Mouse (Mus musculus) stomach, postnatal 0 days (tissue): ENCODE results near the gene Mier1. TPM values are rescaled to one million over a fixed set of nuclear protein-coding genes. Genes with fewer than 3 reads are reported as not detected.
A peak's percentile ranks its signal among the peaks of the same experiment; 100 is the strongest.

Experiments used
- ATAC-seq: fragments of 200-750 bp; cut with Nextera tagmentation; 2 replicates; pipeline ENCODE4 v1.8.0; 2017; ENCODE audit not compliant: low FRiP score, low TSS enrichment
- DNase-seq: peaks from one replicate; pipeline ENCODE4 v3.0.0-alpha.2; 2016; ENCODE audit warnings: low spot score
- H3K27ac ChIP-seq: fragments of 300-500 bp; sonication (generic); replicated peaks from 2 replicates; pipeline ENCODE4 v1.5.1; 2014; ENCODE audit warnings: mild to moderate bottlenecking, control low read depth
- H3K27me3 ChIP-seq: fragments of 300-500 bp; sonication (generic); 2 replicates; pipeline ENCODE4 v1.6.1; 2014; ENCODE audit warnings: low read length; ENCODE audit not compliant: control insufficient read depth, insufficient read depth
- H3K36me3 ChIP-seq: fragments of 300-500 bp; sonication (generic); 2 replicates; pipeline ENCODE4 v1.6.1; 2014; ENCODE audit warnings: low read length, mixed read lengths; ENCODE audit not compliant: control insufficient read depth, insufficient read depth
- H3K4me1 ChIP-seq: fragments of 300-500 bp; sonication (generic); replicated peaks from 2 replicates; pipeline ENCODE4 v1.6.1; 2014; ENCODE audit warnings: antibody characterized with exemption; ENCODE audit not compliant: control insufficient read depth, insufficient read depth
- H3K4me2 ChIP-seq: fragments of 300-500 bp; sonication (generic); replicated peaks from 2 replicates; pipeline ENCODE4 v1.6.1; 2014; ENCODE audit warnings: low read depth, mild to moderate bottlenecking, control low read depth, moderate library complexity
- H3K4me3 ChIP-seq: fragments of 300-500 bp; sonication (generic); 2 replicates; pipeline ENCODE4 v1.5.1; 2014; ENCODE audit warnings: low read depth, low read length, control low read depth
- H3K9ac ChIP-seq: fragments of 300-500 bp; sonication (generic); 2 replicates; pipeline ENCODE4 v1.6.1; 2014; ENCODE audit warnings: mild to moderate bottlenecking, low read length, control low read depth, mixed read lengths
- H3K9me3 ChIP-seq: fragments of 300-500 bp; sonication (generic); 2 replicates; pipeline ENCODE4 v1.6.1; 2016; ENCODE audit warnings: low read length; ENCODE audit not compliant: control insufficient read depth
- CTCF ChIP-seq: IDR thresholded peaks from 2 replicates; pipeline ENCODE4 v1.5.1; 2016; ENCODE audit warnings: antibody characterized with exemption, low read depth, mild to moderate bottlenecking, moderate library complexity
- EP300 ChIP-seq: optimal IDR thresholded peaks from 2 replicates; pipeline ENCODE3; 2016; ENCODE audit warnings: antibody characterized with exemption
- WGBS: fragments of 180-500 bp; shearing (Covaris S2); extraction: QIAGEN DNeasy Blood & Tissue Kit; methylation state at CpG from one replicate; pipeline ENCODE4 v1.1.7; 2014; 5-methylcytosine and 5-hydroxymethylcytosine counted together
- polyA plus RNA-seq: library from polyadenylated mRNA; unstranded; fragments of >200 nt; fragmentation: Nextera tagmentation; extraction: Ambion mirVana; gene quantifications from 2 replicates; pipeline ENCODE4 v1.2.1, GENCODE M21; 2015

Mier1 gene
- polyA plus RNA-seq, 1 experiment from 2014 or later, result 31.1 TPM

- Histone ChIP-seq H3K27me3 (no peaks in the 10 kb centered on the region), H3K4me2 (no peak overlapping the region), H3K9me3 (no peaks in the 10 kb centered on the region), H3K9ac (no peak overlapping the region), H3K4me3 (no peak overlapping the region), H3K27ac (no peak overlapping the region), H3K4me1 (no peaks in the 10 kb centered on the region), H3K36me3 (peaks cover 13% of the 10 kb centered on the region; the same call in 1 of the 2 replicates)
- WGBS, result 61% methylated on average over 2 of the region's 2 CpGs
- DNase-seq, result no peak
- no peak for TF ChIP-seq EP300
- TF ChIP-seq CTCF, result no peak
- ATAC-seq, result no peak
Measured at GRCm38 (mm10) chr4:103203646-103204045, 89.5 kb downstream of the Mier1 start.

- DNase-seq, result no peak
- Histone ChIP-seq H3K9ac (no peak overlapping the region), H3K4me1 (no peaks in the 10 kb centered on the region), H3K36me3 (peaks cover 12% of the 10 kb centered on the region; the same call in 1 of the 2 replicates), H3K27ac (no peak overlapping the region), H3K4me2 (no peak overlapping the region), H3K4me3 (no peak overlapping the region), H3K9me3 (no peaks in the 10 kb centered on the region), H3K27me3 (no peaks in the 10 kb centered on the region)
- WGBS, result 93% methylated on average over 1 of the region's 1 CpGs
- TF ChIP-seq CTCF (no peak), EP300 (no peak)
- ATAC-seq, result no peak
Measured at GRCm38 (mm10) chr4:103208553-103208952, 94.4 kb downstream of the Mier1 start.

GRCm38 (mm10) chr4:103213859-103214497, 99.8 kb downstream of the Mier1 start:
- H3K4me3 ChIP-seq, result peak overlapping the region; percentile 99
- 0 out of 2 replicates have a peak, but pooled peaks cover 6% of the 10 kb centered on the region for H3K36me3 ChIP-seq
- peak overlapping the region; percentile 80 for H3K4me2 ChIP-seq
- no peaks in the 10 kb centered on the region for H3K4me1 ChIP-seq
- under 1% methylated on average over 30 of the region's 30 CpGs for WGBS
- peak overlapping the region; percentile 99 for H3K27ac ChIP-seq
- no peaks in the 10 kb centered on the region for H3K27me3 ChIP-seq
- peak overlapping the region; percentile 99 for H3K9ac ChIP-seq
- no peak for DNase-seq
- no peak for TF ChIP-seq EP300
- H3K9me3 ChIP-seq, result no peaks in the 10 kb centered on the region
- no peak for ATAC-seq

DNA sequence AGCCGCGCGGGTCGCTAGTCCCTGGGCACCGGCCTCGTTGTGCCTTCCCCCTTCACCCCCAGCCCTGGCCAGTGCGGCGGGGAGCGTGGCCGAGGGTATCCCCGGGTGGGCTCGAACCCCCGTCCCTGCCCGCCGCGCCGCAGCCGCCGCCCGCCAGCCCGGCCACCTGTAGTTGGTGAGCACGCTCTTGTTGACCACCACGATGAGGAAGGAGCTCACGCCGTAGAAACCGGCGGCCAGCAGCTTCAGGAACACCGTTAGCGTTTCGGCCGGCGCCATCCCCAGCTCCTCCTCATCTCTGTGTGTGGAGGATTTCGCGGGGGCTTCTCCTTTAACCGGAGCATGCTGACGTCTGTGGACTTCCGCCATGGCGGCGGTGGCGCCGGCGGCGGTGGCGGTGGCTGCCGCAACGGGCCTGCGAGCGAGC, 100.3 kb downstream of the Mier1 start:
- Histone ChIP-seq H3K27ac (peak overlapping the region; percentile 99), H3K27me3 (no peaks in the 10 kb centered on the region), H3K4me3 (peak overlapping the region; percentile 99), H3K4me1 (no peaks in the 10 kb centered on the region), H3K4me2 (peak overlapping the region; percentile 80), H3K9ac (peak overlapping the region; percentile 99), H3K9me3 (no peaks in the 10 kb centered on the region), H3K36me3 (0 out of 2 replicates have a peak, but pooled peaks cover 6% of the 10 kb centered on the region)
- TF ChIP-seq EP300 (no peak), CTCF (no peak)
- DNase-seq, result peak; percentile 60
- peak; percentile 73 for ATAC-seq
- 0% methylated on average over 39 of the region's 48 CpGs for WGBS

Other genes with a start within 250 kb of the Mier1 start
- 1.6 and 2.6 TPM in 2 replicates for gene Tctex1d1, start 135.8 kb upstream of the Mier1 start, polyA plus RNA-seq
- gene Insl5, start 87.5 kb upstream of the Mier1 start, polyA plus RNA-seq, result not detected in 2 replicates
- gene Wdr78, start 165 bp downstream of the Mier1 start, polyA plus RNA-seq, result 0.25 and 0.28 TPM in 2 replicates
- 5.8 and 7.6 TPM in 2 replicates for gene Slc35d1, start 100.8 kb downstream of the Mier1 start, polyA plus RNA-seq
- not detected in 2 replicates for gene 4921539E11Rik, start 176.5 kb downstream of the Mier1 start, polyA plus RNA-seq
- 15.4 and 15.5 TPM in 2 replicates for gene Oma1, start 199.4 kb downstream of the Mier1 start, polyA plus RNA-seq